Mouse (Mus musculus) layer of hippocampus, adult 9-10 months (tissue): Measurements from ENCODE around the gene Sdsl.

Experiments used
- DNase-seq: peaks from one replicate; pipeline ENCODE4 v3.0.0; 2022; ENCODE audit warnings: low spot score

Sdsl gene

GRCm38 (mm10) chr5:120427451-120427938 is 45.1 kb downstream of the Sdsl start:
- no peak for DNase-seq

GRCm38 (mm10) chr5:120426572-120426971 is 46.0 kb downstream of the Sdsl start:
- no peak for DNase-seq

GRCm38 (mm10) chr5:120425711-120426110 is 46.9 kb downstream of the Sdsl start:
- DNase-seq, result no peak

GRCm38 (mm10) chr5:120424657-120425056 is 48.0 kb downstream of the Sdsl start:
- no peak for DNase-seq

GRCm38 (mm10) chr5:120424039-120424438 is 48.6 kb downstream of the Sdsl start:
- no peak for DNase-seq

GRCm38 (mm10) chr5:120420106-120420505 is 52.5 kb downstream of the Sdsl start:
- no peak for DNase-seq

GRCm38 (mm10) chr5:120413436-120413835 is 59.2 kb downstream of the Sdsl start:
- DNase-seq, result no peak

- DNase-seq, result no peak
Observed at GRCm38 (mm10) chr5:120409385-120410378, 62.9 kb downstream of the Sdsl start.

GRCm38 (mm10) chr5:120408933-120409332 is 63.7 kb downstream of the Sdsl start:
- no peak for DNase-seq
